Mouse (Mus musculus) forebrain, postnatal 0 days (tissue): Measurements from ENCODE around the gene Kdm2a. TPM values are rescaled to one million over a fixed set of nuclear protein-coding genes. Genes with fewer than 3 reads are reported as not detected.
A peak's percentile ranks its signal among the peaks of the same experiment; 100 is the strongest.

Source experiments
- ATAC-seq: fragments of 200-750 bp; cut with Nextera tagmentation; 2 replicates; pipeline ENCODE4 v1.8.0; 2017; ENCODE audit warnings: mild to moderate bottlenecking, moderate library complexity
- DNase-seq: peaks from one replicate; pipeline ENCODE4 v3.0.0-alpha.2; 2015
- H3K27ac ChIP-seq: fragments of 300-500 bp; sonication (generic); 2 replicates; pipeline ENCODE4 v1.5.1; 2014; ENCODE audit warnings: low read depth, mild to moderate bottlenecking, antibody characterized with exemption, low read length, moderate library complexity, mixed read lengths
- H3K27me3 ChIP-seq: fragments of 300-500 bp; sonication (generic); 2 replicates; pipeline ENCODE4 v1.6.1; 2014; ENCODE audit warnings: mild to moderate bottlenecking, low read length, mixed read lengths; ENCODE audit not compliant: insufficient read depth
- H3K36me3 ChIP-seq: fragments of 300-500 bp; sonication (generic); 2 replicates; pipeline ENCODE4 v1.6.1; 2014; ENCODE audit warnings: mild to moderate bottlenecking, moderate library complexity; ENCODE audit not compliant: insufficient read depth
- H3K4me1 ChIP-seq: fragments of 300-500 bp; sonication (generic); 2 replicates; pipeline ENCODE4 v1.6.1; 2014; ENCODE audit warnings: antibody characterized with exemption; ENCODE audit not compliant: insufficient read depth
- H3K4me2 ChIP-seq: fragments of 300-500 bp; sonication (generic); 2 replicates; pipeline ENCODE4 v1.6.1; 2014; ENCODE audit warnings: low read depth, mild to moderate bottlenecking, moderate library complexity
- H3K4me3 ChIP-seq: fragments of 300-500 bp; sonication (generic); 2 replicates; pipeline ENCODE4 v1.5.1; 2014; ENCODE audit warnings: low read depth, low read length, mixed read lengths
- H3K9ac ChIP-seq: fragments of 300-500 bp; sonication (generic); 2 replicates; pipeline ENCODE4 v1.6.1; 2014; ENCODE audit warnings: mild to moderate bottlenecking
- H3K9me3 ChIP-seq: fragments of 300-500 bp; sonication (generic); 2 replicates; pipeline ENCODE4 v1.6.1; 2016; ENCODE audit warnings: low read length
- CTCF ChIP-seq: sonication (generic); IDR thresholded peaks from 2 replicates; pipeline ENCODE4 v1.5.1; 2016; ENCODE audit warnings: antibody characterized with exemption, control low read depth, low read depth
- WGBS: fragments of 180-500 bp; shearing (Covaris S2); extraction: QIAGEN DNeasy Blood & Tissue Kit; methylation state at CpG from one replicate; pipeline ENCODE4 v1.1.7; 2014; 5-methylcytosine and 5-hydroxymethylcytosine counted together
- polyA plus RNA-seq: library from polyadenylated mRNA; unstranded; fragments of >200 nt; fragmentation: Nextera tagmentation; extraction: Ambion mirVana; gene quantifications from 2 replicates; pipeline ENCODE4 v1.2.1, GENCODE M21; 2015
- total RNA-seq: library from RNA; depleted of rRNA; stranded (reverse); fragments of >200 nt; gene quantifications from 2 replicates; pipeline ENCODE4 v1.2.3, GENCODE M21; 2014

The Kdm2a gene
- total and polyA plus RNA-seq, 2 experiments from 2014 or later, result 19.5 to 71.7 TPM

- Histone ChIP-seq H3K4me2 (peak overlapping the region; percentile 92), H3K27me3 (no peaks in the 10 kb centered on the region), H3K4me3 (peak overlapping the region; percentile 66), H3K9me3 (no peaks in the 10 kb centered on the region), H3K4me1 (peaks cover 42% of the 10 kb centered on the region), H3K36me3 (no peaks in the 10 kb centered on the region), H3K27ac (no peak overlapping the region), H3K9ac (peak overlapping the region; percentile 93; the same call in 1 of the 2 replicates)
- WGBS, result 53% methylated on average over 4 of the region's 4 CpGs
- no peak for TF ChIP-seq CTCF
- ATAC-seq, result no peak
- no peak for DNase-seq
These were observed 93.2 kb downstream of the Kdm2a start for GRCm38 (mm10) chr19:4304871-4305321.

DNA sequence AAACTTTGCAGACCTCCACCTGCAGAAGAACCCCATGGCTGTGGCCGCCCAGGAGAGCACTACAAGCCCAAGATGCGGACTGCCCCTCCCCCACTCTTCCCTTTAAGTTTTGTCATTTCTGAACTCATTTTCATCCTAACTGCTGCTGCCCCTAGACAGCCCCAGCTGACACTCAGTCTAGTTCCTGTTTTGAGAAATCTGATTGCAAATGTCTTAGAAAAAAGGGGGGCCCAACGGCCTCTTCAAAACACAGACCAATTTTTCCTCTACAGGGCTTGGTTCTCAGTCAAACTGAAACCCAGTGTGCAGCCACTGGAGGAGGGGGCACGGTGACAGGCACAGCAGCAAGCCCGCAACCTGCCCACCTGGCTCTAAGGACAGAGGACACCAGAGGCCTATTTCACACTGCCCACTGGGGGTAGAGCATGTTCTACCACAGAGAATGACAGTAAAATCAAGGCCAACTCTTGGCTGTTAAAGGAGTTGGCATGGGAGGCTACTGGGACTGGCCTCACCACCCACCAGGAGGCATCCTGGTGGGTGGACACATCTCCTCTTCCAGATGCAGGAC is 93.7 kb downstream of the Kdm2a start:
- Histone ChIP-seq H3K4me1 (peaks cover 42% of the 10 kb centered on the region), H3K27me3 (no peaks in the 10 kb centered on the region), H3K36me3 (no peaks in the 10 kb centered on the region), H3K9me3 (no peaks in the 10 kb centered on the region), H3K27ac (peak overlapping the region; percentile 15; the same call in 1 of the 2 replicates), H3K4me3 (peak overlapping the region; percentile 66; the same call in 1 of the 2 replicates), H3K9ac (peak overlapping the region; percentile 6; the same call in 1 of the 2 replicates), H3K4me2 (peak overlapping the region; percentile 92)
- 68% methylated on average over 5 of the region's 5 CpGs for WGBS
- DNase-seq (no peak), ATAC-seq (no peak)
- no peak for TF ChIP-seq CTCF

DNA sequence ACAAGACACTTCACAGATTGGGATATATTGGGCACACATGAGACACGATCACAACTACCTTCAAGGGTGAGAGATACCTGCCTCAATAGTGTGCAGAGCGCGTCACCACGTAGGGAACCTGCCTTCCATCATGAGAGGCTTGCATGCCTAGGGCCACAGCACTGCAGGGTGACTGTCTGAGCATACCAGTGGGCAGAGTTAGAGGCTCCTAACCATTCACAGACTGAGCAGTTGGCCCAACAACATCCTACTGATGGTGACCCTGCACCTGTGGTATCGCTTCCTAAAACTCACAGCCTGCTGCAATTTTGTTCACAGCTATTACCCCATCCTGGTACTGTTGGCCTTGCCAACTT is 94.5 kb downstream of the Kdm2a start:
- 84% methylated on average over 5 of the region's 5 CpGs for WGBS
- H3K4me3 ChIP-seq, result peak overlapping the region; percentile 5; the same call in 1 of the 2 replicates
- no peak for DNase-seq

GRCm38 (mm10) chr19:4302936-4303639 is 95.0 kb downstream of the Kdm2a start:
- ATAC-seq, result peak; percentile 20; the same call in 1 of the 2 replicates
- no peak for TF ChIP-seq CTCF
- H3K36me3 ChIP-seq, result no peaks in the 10 kb centered on the region
- DNase-seq, result peak; percentile 66
- no peaks in the 10 kb centered on the region for H3K27me3 ChIP-seq
- H3K27ac ChIP-seq, result peak overlapping the region; percentile 68
- 0 out of 2 replicates have a peak overlapping the region, but pooled peaks have one; percentile 18 for H3K9ac ChIP-seq
- H3K4me2 ChIP-seq, result peak overlapping the region; percentile 36
- H3K4me1 ChIP-seq, result peaks cover 42% of the 10 kb centered on the region
- H3K9me3 ChIP-seq, result no peaks in the 10 kb centered on the region
- no peak overlapping the region for H3K4me3 ChIP-seq
- WGBS, result 52% methylated on average over 7 of the region's 7 CpGs

More for the DNA sequence above, 94.5 kb downstream of the Kdm2a start:
- ATAC-seq, result no peak
- Histone ChIP-seq H3K9me3 (no peaks in the 10 kb centered on the region), H3K4me2 (no peak overlapping the region), H3K27ac (no peak overlapping the region), H3K9ac (no peak overlapping the region), H3K4me1 (peaks cover 42% of the 10 kb centered on the region), H3K36me3 (no peaks in the 10 kb centered on the region), H3K27me3 (no peaks in the 10 kb centered on the region)
- no peak for TF ChIP-seq CTCF

DNA sequence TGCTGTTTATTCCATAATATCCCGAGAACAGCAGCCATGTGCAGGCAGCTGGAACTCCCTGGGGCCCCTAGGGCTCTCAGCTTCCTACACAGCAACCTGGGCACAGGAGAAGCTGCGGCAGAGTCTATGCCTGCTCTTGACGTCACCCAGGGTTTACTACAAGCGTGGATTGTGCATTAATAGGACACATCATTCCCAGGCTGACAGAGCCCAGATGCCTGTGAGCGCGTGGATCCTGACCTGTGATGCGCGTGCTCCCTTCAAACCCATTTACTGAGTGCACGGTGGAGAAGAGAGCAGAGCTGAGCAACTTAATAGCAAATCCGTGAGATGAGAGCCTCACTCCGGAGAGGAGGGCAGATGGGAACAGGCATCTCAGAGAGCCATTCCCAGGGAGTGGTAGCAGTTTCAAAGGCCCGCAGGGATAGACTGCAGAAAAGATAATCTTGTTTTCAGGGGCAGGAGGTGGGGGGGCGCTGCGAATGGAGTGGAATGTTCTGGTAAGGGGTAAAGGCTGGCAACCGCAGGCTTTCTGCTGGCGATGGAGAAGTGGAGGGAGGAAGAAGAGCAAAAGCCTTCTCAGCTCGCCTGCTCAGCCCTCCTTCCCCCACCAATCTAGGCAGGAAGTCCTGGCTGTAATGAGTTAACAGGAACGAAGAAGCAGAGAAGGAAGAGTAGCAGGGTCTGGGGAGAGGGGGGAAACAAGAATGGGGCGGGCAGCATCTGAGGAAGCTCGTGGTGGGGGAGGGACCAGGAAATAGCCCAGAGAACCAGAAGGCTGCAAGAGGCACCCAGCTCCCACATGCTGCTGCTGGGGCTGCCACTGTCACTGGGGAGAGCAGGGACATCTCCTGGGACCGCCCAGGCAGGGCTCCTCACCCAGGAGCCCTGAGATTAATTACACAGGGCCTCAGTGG is 96.1 kb downstream of the Kdm2a start:
- H3K4me3 ChIP-seq, result no peak overlapping the region
- TF ChIP-seq CTCF, result no peak
- H3K27ac ChIP-seq, result peak overlapping the region; percentile 68
- WGBS, result 30% methylated on average over 21 of the region's 21 CpGs
- ATAC-seq (0 out of 2 replicates have a peak, but pooled peaks have one; percentile 2), DNase-seq (peak; percentile 25)
- peak overlapping the region; percentile 36 for H3K4me2 ChIP-seq
- H3K36me3 ChIP-seq, result no peaks in the 10 kb centered on the region
- H3K9ac ChIP-seq, result peak overlapping the region; percentile 18; the same call in 1 of the 2 replicates
- no peaks in the 10 kb centered on the region for H3K9me3 ChIP-seq
- H3K4me1 ChIP-seq, result peaks cover 41% of the 10 kb centered on the region
- H3K27me3 ChIP-seq, result no peaks in the 10 kb centered on the region

DNA sequence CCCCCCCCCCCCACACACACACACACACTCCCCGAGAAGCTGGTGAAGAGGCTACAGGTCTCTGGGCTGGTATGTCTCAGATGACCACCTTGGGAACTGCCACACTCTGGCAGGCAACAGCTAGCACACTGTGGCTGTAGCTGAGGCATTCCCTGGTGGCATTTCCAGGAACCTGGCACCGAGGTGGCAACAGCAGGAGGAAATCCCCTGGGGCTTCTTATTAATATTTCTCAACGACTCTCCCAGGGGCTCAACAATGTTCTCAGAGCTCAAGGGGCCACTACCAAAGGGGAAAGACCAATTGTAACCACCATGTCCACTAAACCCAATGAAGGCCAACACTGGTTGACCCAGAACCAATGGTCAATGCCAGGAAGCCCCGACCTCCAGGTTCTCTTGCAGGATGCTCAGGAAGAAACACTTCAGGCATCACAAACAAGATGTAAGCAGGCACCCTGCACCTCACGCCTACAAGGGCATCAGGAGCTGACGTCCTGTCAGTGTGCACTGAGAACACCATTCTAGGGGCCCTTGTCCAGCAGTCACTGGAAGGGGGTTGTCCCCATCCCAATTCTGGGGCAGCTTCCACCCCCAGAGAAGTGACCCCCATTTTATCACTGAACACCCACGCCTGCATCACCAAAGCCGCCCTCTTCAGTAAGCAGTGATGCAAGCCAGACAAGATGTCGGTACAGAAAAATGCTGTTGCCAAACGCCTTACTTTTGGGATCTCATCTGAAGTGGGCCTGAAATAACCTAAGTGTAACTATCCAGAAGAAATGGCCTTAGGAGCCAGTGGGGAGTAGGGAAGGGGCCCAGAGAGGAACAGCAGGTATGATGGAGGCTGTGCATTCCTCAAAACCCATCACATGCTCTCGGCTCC is 97.0 kb downstream of the Kdm2a start:
- H3K27ac ChIP-seq, result peak overlapping the region; percentile 68
- no peaks in the 10 kb centered on the region for H3K36me3 ChIP-seq
- WGBS, result 68% methylated on average over 11 of the region's 11 CpGs
- no peak for DNase-seq
- 0 out of 2 replicates have a peak overlapping the region, but pooled peaks have one; percentile 36 for H3K4me2 ChIP-seq
- no peak overlapping the region for H3K4me3 ChIP-seq
- ATAC-seq, result no peak
- peaks cover 35% of the 10 kb centered on the region for H3K4me1 ChIP-seq
- no peak overlapping the region for H3K9ac ChIP-seq
- no peaks in the 10 kb centered on the region for H3K27me3 ChIP-seq
- no peaks in the 10 kb centered on the region for H3K9me3 ChIP-seq
- no peak for TF ChIP-seq CTCF
